Mouse (Mus musculus): ENCODE measurements around the gene Apba1.

DNA sequence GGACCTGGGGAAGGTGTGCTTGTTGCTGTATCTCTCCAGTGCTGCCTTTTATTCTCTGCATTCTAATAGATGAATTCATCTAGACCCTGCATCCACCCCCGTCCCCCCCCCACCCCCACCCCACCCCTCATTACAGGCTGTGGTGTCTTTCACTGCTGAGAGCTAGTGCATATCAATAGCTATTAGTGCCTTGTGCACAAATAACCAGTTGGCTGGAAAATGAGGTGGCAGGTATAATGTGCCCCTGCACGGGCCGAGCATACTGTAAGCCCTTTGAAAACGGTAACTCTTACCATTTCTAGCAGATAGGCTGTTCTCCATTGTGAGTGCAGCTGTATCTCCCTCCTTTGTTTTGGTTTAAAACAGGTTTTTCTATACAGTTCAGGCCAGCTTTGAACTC, 146.2 kb downstream of the Apba1 start:
- TF ChIP-seq POLR2A (IDR thresholded peaks at IDR 0.05; ENCODE audit: borderline replicate concordance, control insufficient read depth, low read depth, low read length) (no peak), CTCF (IDR thresholded peaks at IDR 0.05; ENCODE audit: control insufficient read depth, insufficient read depth, low read length) (no peak)

Data from bone marrow, adult 2 months (tissue).